Mouse (Mus musculus) MEL (cell line): Measurements from ENCODE around the gene Gtf2a1. TPM values are rescaled to one million over a fixed set of nuclear protein-coding genes. Genes with fewer than 3 reads are reported as not detected.

Experiments used
- DNase-seq: peaks from one replicate; pipeline ENCODE4 v3.0.0; 2011; ENCODE audit warnings: low read depth, low spot score
- H3K27ac ChIP-seq: 2 replicates; pipeline ENCODE4 v1.5.1; 2012; ENCODE audit warnings: low read depth, mild to moderate bottlenecking, control low read depth, low read length, moderate library complexity; ENCODE audit not compliant: control insufficient read depth
- H3K27me3 ChIP-seq, 2 experiments: fragments of 150-350 bp in 1 of 2; sonication (generic) in 1 of 2; 2 replicates each; pipeline ENCODE4 v1.6.1; 2012; ENCODE audit warnings: low read length in 2 of 2, mild to moderate bottlenecking in 2 of 2, improper control_type of control experiment in 1 of 2, moderate library complexity in 1 of 2; ENCODE audit not compliant: insufficient read depth in 2 of 2, control insufficient read depth in 1 of 2
- H3K36me3 ChIP-seq, 2 experiments: 2 replicates each; pipeline ENCODE4 v1.6.1; 2012 to 2014; ENCODE audit warnings: low read length in 2 of 2, improper control_type of control experiment in 1 of 2, inconsistent platforms in 1 of 2, mild to moderate bottlenecking in 1 of 2; ENCODE audit not compliant: insufficient read depth in 2 of 2, control insufficient read depth in 1 of 2
- H3K4me1 ChIP-seq, 2 experiments: fragments of 150-350 bp in 1 of 2; sonication (generic) in 1 of 2; 2 replicates each; pipeline ENCODE4 v1.6.1; 2012; ENCODE audit warnings: low read length in 2 of 2, improper control_type of control experiment in 1 of 2, mild to moderate bottlenecking in 1 of 2; ENCODE audit not compliant: insufficient read depth in 2 of 2, control insufficient read depth in 1 of 2
- H3K4me3 ChIP-seq, 2 experiments: fragments of 150-350 bp in 1 of 2; sonication (generic) in 1 of 2; 2 replicates each; pipeline ENCODE4 v1.5.1; 2012; ENCODE audit warnings: low read depth in 2 of 2, low read length in 2 of 2, mild to moderate bottlenecking in 2 of 2, moderate library complexity in 2 of 2, control low read depth in 1 of 2, improper control_type of control experiment in 1 of 2; ENCODE audit not compliant: control insufficient read depth in 1 of 2, insufficient read depth in 1 of 2
- H3K79me2 ChIP-seq: 2 replicates; pipeline ENCODE4 v1.6.1; 2012; ENCODE audit warnings: mild to moderate bottlenecking, low read length, moderate library complexity; ENCODE audit not compliant: control insufficient read depth, poor library complexity, insufficient read depth
- H3K9ac ChIP-seq: 2 replicates; pipeline ENCODE4 v1.6.1; 2012; ENCODE audit warnings: low read depth, mild to moderate bottlenecking, control low read depth, low read length, moderate library complexity; ENCODE audit not compliant: control insufficient read depth, poor library complexity, severe bottlenecking
- H3K9me3 ChIP-seq: fragments of 150-350 bp; sonication (generic); replicated peaks from 2 replicates; pipeline ENCODE4 v1.6.1; 2012; ENCODE audit warnings: mild to moderate bottlenecking, low read length, improper control_type of control experiment, moderate library complexity; ENCODE audit not compliant: insufficient read depth
- CHD1 ChIP-seq: IDR thresholded peaks from 2 replicates; pipeline ENCODE4 v1.6.1; 2012; ENCODE audit warnings: low read depth, mild to moderate bottlenecking, inconsistent platforms, low read length, improper control_type of control experiment
- E2F4 ChIP-seq: IDR thresholded peaks from 2 replicates; pipeline ENCODE4 v1.6.1; 2011; ENCODE audit warnings: low read depth, low read length, improper control_type of control experiment, borderline replicate concordance
- EP300 ChIP-seq, 2 experiments: IDR thresholded peaks; 2 replicates each; pipeline ENCODE4 v1.6.1; 2011; ENCODE audit warnings: improper control_type of control experiment in 2 of 2, low read length in 2 of 2, low read depth in 1 of 2, mild to moderate bottlenecking in 1 of 2
- ETS1 ChIP-seq: IDR thresholded peaks from 2 replicates; pipeline ENCODE4 v1.6.1; 2012; ENCODE audit warnings: low read depth, mild to moderate bottlenecking, inconsistent platforms, low read length, improper control_type of control experiment, moderate library complexity
- GABPA ChIP-seq: IDR thresholded peaks from 2 replicates; pipeline ENCODE4 v1.6.1; 2012; ENCODE audit warnings: low read depth, mild to moderate bottlenecking, inconsistent platforms, low read length, improper control_type of control experiment, moderate library complexity
- GATA1 ChIP-seq: IDR thresholded peaks from 2 replicates; pipeline ENCODE4 v1.6.1; 2011; ENCODE audit warnings: low read depth, low read length, improper control_type of control experiment
- HCFC1 ChIP-seq: IDR thresholded peaks from 2 replicates; pipeline ENCODE4 v1.6.1; 2012; ENCODE audit warnings: low read depth, mild to moderate bottlenecking, inconsistent platforms, low read length, improper control_type of control experiment, moderate library complexity
- MAFK ChIP-seq: IDR thresholded peaks from 2 replicates; pipeline ENCODE4 v1.6.1; 2011; ENCODE audit warnings: low read depth, mild to moderate bottlenecking, low read length, improper control_type of control experiment, borderline replicate concordance
- MAX ChIP-seq: IDR thresholded peaks from 2 replicates; pipeline ENCODE4 v1.6.1; 2011; ENCODE audit warnings: low read length, improper control_type of control experiment
- MEF2A ChIP-seq: IDR thresholded peaks from 2 replicates; pipeline ENCODE4 v1.6.1; 2014; ENCODE audit warnings: low read depth, mild to moderate bottlenecking, inconsistent platforms, low read length, improper control_type of control experiment; ENCODE audit not compliant: poor library complexity, insufficient replicate concordance, severe bottlenecking; ENCODE audit errors: extremely low read depth
- MXI1 ChIP-seq: IDR thresholded peaks from 2 replicates; pipeline ENCODE4 v1.6.1; 2011; ENCODE audit warnings: mild to moderate bottlenecking, low read depth, low read length, improper control_type of control experiment
- MYB ChIP-seq: IDR thresholded peaks from 2 replicates; pipeline ENCODE4 v1.6.1; 2011; ENCODE audit warnings: mild to moderate bottlenecking, low read depth, low read length, improper control_type of control experiment
- MYC ChIP-seq: IDR thresholded peaks from 2 replicates; pipeline ENCODE4 v1.6.1; 2011; ENCODE audit warnings: low read depth, mild to moderate bottlenecking, low read length, improper control_type of control experiment, moderate library complexity
- POLR2AphosphoS2 ChIP-seq: IDR thresholded peaks from 2 replicates; pipeline ENCODE4 v1.6.1; 2011; ENCODE audit warnings: low read length, improper control_type of control experiment
- RAD21 ChIP-seq: IDR thresholded peaks from 2 replicates; pipeline ENCODE4 v1.6.1; 2011; ENCODE audit warnings: mild to moderate bottlenecking, low read depth, low read length, improper control_type of control experiment
- RCOR1 ChIP-seq: IDR thresholded peaks from 2 replicates; pipeline ENCODE4 v1.6.1; 2012; ENCODE audit warnings: low read depth, mild to moderate bottlenecking, inconsistent platforms, low read length, improper control_type of control experiment
- SIN3A ChIP-seq: IDR thresholded peaks from 2 replicates; pipeline ENCODE4 v1.6.1; 2012; ENCODE audit warnings: low read length, improper control_type of control experiment, inconsistent platforms
- TBP ChIP-seq: IDR thresholded peaks from 2 replicates; pipeline ENCODE4 v1.8.0; 2011; ENCODE audit warnings: low read depth, low read length, improper control_type of control experiment
- TCF12 ChIP-seq: IDR thresholded peaks from 2 replicates; pipeline ENCODE4 v1.6.1; 2014; ENCODE audit warnings: low read depth, mild to moderate bottlenecking, inconsistent platforms, low read length, improper control_type of control experiment, moderate library complexity
- USF1 ChIP-seq: IDR thresholded peaks from 2 replicates; pipeline ENCODE4 v1.6.1; 2014; ENCODE audit warnings: low read depth, mild to moderate bottlenecking, inconsistent platforms, low read length, improper control_type of control experiment, moderate library complexity
- USF2 ChIP-seq, 2 experiments: IDR thresholded peaks; 2 replicates each; pipeline ENCODE4 v1.6.1; 2011 to 2012; ENCODE audit warnings: improper control_type of control experiment in 2 of 2, low read length in 2 of 2, borderline replicate concordance in 1 of 2, inconsistent platforms in 1 of 2, low read depth in 1 of 2, mild to moderate bottlenecking in 1 of 2; ENCODE audit not compliant: insufficient read depth in 1 of 2
- ZNF384 ChIP-seq: IDR thresholded peaks from 2 replicates; pipeline ENCODE4 v1.6.1; 2012; ENCODE audit warnings: low read depth, mild to moderate bottlenecking, inconsistent platforms, low read length, improper control_type of control experiment
- polyA plus RNA-seq, 2 experiments: library from polyadenylated mRNA; stranded (reverse) in 1 of 2; unstranded in 1 of 2; fragments of >175 nt in 1 of 2; fragments of >200 nt in 1 of 2; gene quantifications; 2 replicates each; pipeline versions ENCODE4 v1.2.1 to v1.2.4; 2012; ENCODE audit warnings: low replicate concordance in 2 of 2, low read depth in 1 of 2; ENCODE audit not compliant: insufficient read length in 2 of 2, insufficient read depth in 1 of 2, missing spikeins in 1 of 2
- total RNA-seq: library from RNA; depleted of rRNA; stranded (reverse); fragments of 300-350 nt; gene quantifications from 2 replicates; pipeline ENCODE4 v1.2.3, GENCODE M21; 2012

Gene Gtf2a1
- total and polyA plus RNA-seq, 3 experiments, result 14.3 to 15.3 TPM; not detected in 1

DNA sequence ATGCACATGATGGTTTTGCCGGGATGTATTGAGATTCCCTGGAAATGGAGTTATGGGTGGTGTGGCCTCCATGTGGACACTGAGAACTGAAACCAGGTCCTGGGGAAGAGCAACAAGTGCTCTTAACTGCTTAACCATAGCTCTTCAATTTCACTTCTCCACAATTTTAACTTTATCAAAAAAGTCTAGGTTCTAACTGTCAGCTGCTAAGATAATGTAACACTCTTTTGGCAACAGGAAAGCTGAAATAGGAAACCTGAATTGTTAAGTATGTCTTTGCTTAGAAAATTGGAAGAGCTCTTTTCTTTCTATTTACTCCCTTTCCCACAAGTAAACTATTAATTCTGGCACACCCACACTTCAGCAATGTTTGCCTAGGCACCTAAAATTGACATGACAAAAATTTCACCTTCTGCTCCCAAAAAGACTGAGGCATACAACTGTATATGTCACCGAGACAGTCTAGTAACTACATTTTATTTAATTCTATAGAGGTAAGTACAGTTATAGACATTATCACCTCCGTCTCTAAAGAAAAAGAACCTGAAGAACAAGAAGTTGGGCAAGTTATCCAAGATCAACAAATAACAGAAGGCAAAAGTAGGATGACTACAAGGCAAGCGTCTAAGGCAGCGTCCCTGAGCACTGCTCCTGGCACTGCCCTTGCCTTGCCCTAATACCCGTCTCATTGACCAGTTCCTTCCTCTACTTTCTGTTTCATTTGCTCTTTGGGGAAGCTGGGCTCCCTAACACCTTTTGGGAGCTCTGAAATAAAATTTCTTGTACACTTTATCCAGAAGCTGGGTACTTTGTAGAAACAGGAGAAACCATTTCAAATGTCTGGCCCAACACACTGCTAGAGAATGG, 8.8 kb downstream of the Gtf2a1 start:
- Histone ChIP-seq H3K36me3 (peaks cover 35 to 62% of the 10 kb centered on the region in 2 experiments), H3K27ac (peak overlapping the region; percentile 84), H3K79me2 (peaks cover 31% of the 10 kb centered on the region), H3K4me3 (peak overlapping the region; percentile 32 to 57), H3K9me3 (no peaks in the 10 kb centered on the region), H3K27me3 (no peaks in the 10 kb centered on the region), H3K9ac (peak overlapping the region; percentile 59), H3K4me1 (peaks cover 31 to 39% of the 10 kb centered on the region in 2 experiments)
- TF ChIP-seq MAX (0 out of 2 replicates have a peak, but pooled peaks have one; percentile 15), POLR2AphosphoS2 (no peak), ZNF384 (peak; percentile 45), MXI1 (0 out of 2 replicates have a peak, but pooled peaks have one; percentile 7), ETS1 (peak; percentile 93), GATA1 (peak; percentile 59), MYC (peak; percentile 59; the same call in 1 of the 2 replicates), RAD21 (no peak), GABPA (no peak), HCFC1 (0 out of 2 replicates have a peak, but pooled peaks have one; percentile 29), USF2 (IDR thresholded peaks at IDR 0.05; ENCODE audit: borderline replicate concordance in 1 of 2, insufficient read depth in 1 of 2, low read depth in 1 of 2, low read length in 2 of 2) (no peak), RCOR1 (peak; percentile 44; the same call in 1 of the 2 replicates), CHD1 (peak; percentile 53; the same call in 1 of the 2 replicates), TCF12 (peak; percentile 54; the same call in 1 of the 2 replicates), USF1 (peak; percentile 20; the same call in 1 of the 2 replicates), MEF2A (0 out of 2 replicates have a peak, but pooled peaks have one; percentile 34), MAFK (no peak), E2F4 (no peak), MYB (peak; percentile 60), EP300 (IDR thresholded peaks at IDR 0.05; ENCODE audit: low read depth in 1 of 2, low read length in 2 of 2) (peak; percentile 72 to 78), TBP (peak; percentile 74; the same call in 1 of the 2 replicates), SIN3A (peak; percentile 78)
- DNase-seq, result peak; percentile 48
